Mouse (Mus musculus): ENCODE measurements at regions not wholly inside any gene's neighbourhood (a gene's known extent, or its start where the extent isn't known, plus 50 kb on each side); places are given as distances from the start of the nearest gene placed in this dataset.
A peak's percentile ranks its signal among the peaks of the same experiment; 100 is the strongest.

DNA sequence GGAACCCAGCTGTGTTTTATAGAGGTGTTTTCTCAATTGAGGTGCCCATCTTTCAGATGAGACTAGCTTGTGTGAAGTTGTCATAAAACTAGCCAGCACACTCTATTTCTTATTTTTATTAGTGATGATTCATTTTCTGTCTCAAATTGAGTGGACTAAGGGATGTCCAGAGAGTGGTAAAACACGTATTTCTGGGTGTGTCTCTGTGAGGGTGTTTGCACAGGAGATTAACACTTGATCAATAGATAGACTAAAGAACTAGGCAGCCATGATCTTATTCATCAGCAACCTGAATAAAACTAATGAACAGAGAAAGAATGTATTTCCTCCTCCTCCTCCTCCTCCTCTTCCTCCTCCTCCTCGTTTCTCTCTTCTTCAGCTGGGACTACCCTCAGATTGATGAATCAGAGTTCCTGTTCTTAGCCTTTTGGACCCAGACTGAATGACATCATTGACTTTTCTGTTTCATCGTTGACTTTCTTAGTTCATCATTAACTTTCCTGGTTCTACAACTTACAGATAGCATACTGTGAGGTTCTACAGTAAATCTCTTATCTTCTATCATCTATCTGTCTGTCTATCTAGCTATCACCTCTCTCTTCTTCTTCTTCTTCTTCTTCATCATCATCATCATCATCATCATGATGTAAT lies 70.0 kb upstream of the Raph1 start:
- ATAC-seq (replicated peaks; ENCODE audit: low read depth, poor library complexity, severe bottlenecking) = no peak

DNA sequence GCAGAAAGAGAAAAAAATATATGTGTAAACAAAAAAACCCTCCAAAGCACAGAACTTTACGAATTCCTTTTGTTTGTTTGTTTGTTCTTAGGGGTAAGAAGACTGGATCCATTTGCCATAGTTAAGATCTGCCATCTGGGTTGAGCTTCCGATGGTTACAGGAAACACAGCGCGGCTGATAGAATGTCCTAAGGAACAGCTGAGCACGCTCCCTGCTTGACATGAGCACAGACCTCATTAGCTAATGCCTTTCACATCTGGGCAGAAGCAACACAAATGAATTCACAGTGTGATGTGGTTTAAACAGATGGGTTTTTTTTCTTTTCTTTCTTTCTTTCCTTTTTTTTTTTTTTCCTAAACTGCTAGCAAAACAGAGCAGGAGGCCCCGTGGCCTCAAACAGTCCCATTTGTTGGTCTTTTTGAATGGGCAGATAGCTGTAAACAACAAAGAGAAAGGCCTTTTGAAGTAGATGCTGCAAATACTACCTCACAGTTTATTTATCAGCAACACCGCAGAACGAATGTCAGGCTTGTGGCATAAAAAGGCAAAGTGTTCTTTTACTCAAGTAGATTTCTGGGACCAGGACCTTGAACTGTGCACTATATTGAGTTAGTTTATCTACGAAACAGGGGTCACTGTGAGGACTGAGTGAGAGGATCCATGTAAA lies 61.0 kb upstream of the Raph1 start:
- ATAC-seq (replicated peaks; ENCODE audit: low read depth, poor library complexity, severe bottlenecking) = peak; percentile 75

DNA sequence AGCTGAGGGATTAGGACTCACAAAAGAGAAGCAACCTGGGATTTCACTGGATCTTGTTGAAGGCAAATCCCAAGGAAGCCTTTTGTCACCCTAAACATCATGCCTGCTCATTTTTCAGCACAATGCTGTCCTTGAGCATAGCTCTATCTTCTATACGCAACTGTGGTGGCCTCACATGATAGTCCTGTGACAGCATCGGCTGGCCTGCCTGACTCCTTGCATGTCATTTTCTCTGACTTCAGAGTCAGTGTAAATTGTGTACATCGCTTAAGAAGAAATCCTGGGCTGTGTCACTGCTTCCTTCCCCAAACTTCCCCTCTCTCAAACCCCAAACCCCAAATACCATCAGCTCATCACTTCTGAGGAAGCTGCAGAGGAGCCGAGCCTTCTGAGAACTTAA lies 60.5 kb upstream of the Raph1 start:
- ATAC-seq (replicated peaks; ENCODE audit: low read depth, poor library complexity, severe bottlenecking) = peak; percentile 91

DNA sequence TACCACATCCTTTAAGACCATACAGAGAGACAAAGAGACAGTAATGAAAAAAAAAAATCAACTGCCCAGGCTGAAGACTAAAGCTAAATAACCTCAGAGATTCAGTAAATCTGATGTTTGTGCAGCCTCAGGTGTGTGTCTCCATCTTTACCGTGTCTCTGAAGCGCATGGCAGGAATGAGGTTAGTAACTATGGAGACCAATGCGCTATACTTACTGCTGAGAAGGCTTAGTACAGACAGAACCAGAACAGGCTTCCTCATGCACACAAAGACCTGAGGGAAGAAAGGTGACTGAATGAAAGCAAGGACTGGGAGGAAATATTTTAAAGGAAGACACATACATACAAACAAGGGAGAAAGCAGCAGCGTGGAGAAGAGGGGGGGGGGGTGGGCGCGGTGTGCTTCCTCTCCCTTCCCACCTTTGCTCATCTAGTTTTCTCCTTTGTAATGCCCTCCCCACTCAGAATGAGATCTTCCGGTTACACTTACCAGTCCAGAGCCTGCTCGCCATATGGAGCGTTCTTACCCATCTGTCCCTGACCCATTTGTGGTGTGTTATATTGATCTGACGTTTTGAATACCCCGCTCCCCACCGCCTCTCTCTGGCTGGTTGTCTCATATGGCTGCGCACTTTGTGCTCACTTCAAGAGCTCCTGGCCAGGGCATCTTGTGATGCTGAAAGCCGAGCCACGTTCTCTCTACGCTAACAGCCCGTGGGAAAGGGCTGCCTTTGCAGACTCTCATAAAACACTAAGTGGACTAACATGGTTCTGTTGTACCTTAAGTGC lies 59.0 kb upstream of the Raph1 start:
- ATAC-seq (replicated peaks; ENCODE audit: low read depth, poor library complexity, severe bottlenecking) = no peak

DNA sequence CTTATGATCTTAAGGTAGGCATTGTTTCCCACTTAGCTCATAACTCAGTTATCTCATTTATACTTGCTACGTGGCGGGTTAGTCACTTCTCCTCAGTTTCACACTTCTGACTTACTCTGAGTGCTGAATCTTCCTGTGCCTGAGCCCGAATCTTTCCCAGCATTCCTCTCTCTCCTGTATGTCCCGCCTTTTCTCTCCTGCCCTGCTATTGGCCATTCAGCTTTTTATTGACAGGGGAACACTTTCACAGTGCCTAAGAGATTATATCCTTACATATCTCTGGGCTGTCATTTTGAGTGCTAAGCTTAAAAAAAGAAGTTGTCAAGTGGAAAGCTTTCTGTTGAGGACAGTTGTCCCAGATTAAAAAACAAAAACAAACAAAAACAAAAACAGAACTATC lies 57.3 kb upstream of the Raph1 start:
- no peak for ATAC-seq (replicated peaks; ENCODE audit: low read depth, poor library complexity, severe bottlenecking)

DNA sequence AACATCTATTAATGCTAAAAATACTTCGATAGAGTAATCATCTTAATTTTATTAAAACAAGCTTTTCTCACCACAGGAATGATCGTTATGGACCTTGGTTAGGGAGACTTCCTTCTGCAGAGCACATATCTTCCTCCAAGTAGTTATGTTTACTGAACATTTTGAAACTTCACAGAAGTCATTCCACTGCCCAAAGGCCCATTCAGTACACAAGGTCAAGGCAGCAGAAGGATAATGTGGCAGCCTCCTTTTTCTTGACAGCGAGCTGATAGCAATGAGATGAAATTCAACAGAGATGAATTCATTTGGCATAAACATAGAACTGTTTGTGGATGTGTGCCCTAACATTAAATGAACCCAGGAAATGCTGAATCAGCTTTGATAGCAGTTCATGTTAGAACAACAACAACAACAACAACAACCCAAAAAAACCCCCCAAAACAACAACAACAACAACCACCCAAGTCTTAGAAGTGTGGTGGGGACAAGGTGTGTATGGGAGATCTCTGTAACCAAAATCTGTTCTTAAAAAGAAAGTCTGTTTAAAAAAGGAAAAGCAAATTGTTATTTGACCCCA lies 56.6 kb upstream of the Raph1 start:
- no peak for ATAC-seq (replicated peaks; ENCODE audit: low read depth, poor library complexity, severe bottlenecking)

DNA sequence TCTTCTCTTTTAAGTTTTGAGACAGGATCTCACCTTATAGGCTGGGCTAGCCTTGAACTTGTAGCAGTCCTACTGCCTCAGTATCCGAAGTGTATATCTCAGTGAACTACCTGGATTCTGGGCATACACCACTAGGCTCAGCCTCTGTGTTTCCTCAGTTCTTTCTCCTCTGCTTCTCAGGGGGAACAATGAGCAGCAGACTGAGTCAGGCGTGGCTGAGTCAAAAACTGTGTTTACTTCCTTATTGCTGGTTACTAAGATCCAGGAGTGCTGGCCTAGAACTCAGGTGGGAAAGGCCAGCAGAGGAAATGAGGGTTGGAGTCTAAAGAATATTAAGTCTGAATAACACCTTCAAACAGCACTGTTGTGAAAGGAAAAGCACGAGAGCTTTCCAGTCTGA lies 54.9 kb upstream of the Raph1 start:
- ATAC-seq (replicated peaks; ENCODE audit: low read depth, poor library complexity, severe bottlenecking) = no peak

DNA sequence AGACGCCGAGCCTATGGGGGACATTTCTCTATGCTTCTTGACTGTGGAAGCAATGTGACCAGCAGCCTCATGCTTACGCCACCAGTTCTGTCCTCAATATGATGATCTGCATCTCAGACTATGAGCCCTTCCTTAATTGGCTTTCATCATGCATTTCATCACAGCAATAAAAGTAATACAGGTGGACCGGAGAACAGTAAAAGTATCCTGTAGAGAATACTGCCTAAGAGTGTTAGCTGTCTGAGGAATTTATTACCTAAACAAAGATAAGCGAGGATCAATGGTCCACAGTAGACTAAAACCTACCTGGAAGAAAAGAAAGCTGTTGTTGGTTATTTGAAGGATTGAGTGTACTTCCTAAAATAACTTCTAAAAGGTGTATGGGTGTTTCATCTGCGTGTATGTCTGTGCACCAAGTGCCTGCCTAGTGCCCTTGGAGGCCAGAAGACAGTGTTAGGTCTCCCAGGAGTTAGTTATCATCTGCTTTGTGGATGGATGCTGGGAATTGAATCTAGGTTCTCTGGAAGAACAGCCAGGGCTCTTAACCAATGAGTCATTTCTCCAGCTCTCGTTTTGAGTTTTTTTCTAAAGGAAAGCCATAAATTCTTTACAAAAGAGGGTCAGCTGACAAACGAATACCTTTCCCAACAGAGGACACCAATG lies 54.3 kb upstream of the Raph1 start:
- no peak for ATAC-seq (replicated peaks; ENCODE audit: low read depth, poor library complexity, severe bottlenecking)

DNA sequence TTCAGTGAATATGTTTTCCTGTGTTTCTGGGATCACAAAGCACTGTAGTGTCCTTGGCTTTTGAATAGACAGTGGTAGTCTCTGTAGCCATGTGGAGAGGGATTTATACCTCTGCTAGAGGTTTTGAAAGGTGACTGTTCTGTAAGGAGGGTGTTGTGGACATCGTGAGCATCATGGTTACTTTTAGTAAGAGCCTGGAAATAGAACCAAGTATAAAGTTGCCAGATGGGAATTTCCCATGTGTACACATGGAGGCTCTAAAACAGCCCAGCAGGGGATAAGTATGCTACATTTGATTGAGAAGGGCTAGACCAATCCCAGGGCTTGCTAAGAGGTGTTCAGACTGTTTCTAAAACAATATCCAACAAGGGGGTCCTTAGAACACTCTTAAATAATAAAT lies 51.5 kb upstream of the Raph1 start:
- no peak for ATAC-seq (replicated peaks; ENCODE audit: low read depth, poor library complexity, severe bottlenecking)

DNA sequence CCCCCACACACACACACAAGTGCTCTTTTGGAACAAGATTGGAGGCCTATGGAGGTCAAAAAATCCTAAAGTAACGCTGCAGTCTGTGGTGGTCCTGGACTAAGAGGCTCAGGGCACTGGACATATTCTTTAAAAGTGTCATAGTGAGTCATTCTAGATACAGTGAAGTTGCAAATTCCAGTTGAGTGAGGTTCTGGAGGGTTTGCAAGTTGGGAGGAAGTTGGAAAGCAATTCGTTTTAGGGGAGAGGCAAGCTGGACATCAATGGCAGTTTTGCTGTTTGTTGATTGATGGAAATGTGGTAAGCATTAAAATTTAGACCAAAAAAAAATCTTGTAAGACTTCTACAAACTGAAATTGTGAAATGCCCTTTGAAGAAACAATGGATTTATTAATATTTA lies 50.0 kb upstream of the Raph1 start:
- ATAC-seq (replicated peaks; ENCODE audit: low read depth, poor library complexity, severe bottlenecking) = no peak

Data from common myeloid progenitor, adult 5-6 weeks (primary cell).